Mouse (Mus musculus) MEL (cell line): ENCODE results near the gene Arid3b.

Experiments used
- CTCF ChIP-seq, 3 experiments: IDR thresholded peaks in 2 of 3; conservative IDR thresholded peaks in 1 of 3; 2 replicates each; pipeline ENCODE4 v1.5.1; 2011 to 2012; ENCODE audit warnings: low read length in 3 of 3, low read depth in 2 of 3, mild to moderate bottlenecking in 2 of 3, improper control_type of control experiment in 1 of 3, inconsistent platforms in 1 of 3, mixed read lengths in 1 of 3, moderate library complexity in 1 of 3; ENCODE audit not compliant: control insufficient read depth in 1 of 3, insufficient read depth in 1 of 3, poor library complexity in 1 of 3, severe bottlenecking in 1 of 3
- EP300 ChIP-seq, 2 experiments: IDR thresholded peaks; 2 replicates each; pipeline ENCODE4 v1.6.1; 2011; ENCODE audit warnings: improper control_type of control experiment in 2 of 2, low read length in 2 of 2, low read depth in 1 of 2, mild to moderate bottlenecking in 1 of 2
- JUND ChIP-seq: IDR thresholded peaks from 2 replicates; pipeline ENCODE4 v1.6.1; 2011; ENCODE audit warnings: low read depth, mild to moderate bottlenecking, improper control_type of control experiment, low read length
- MAX ChIP-seq: IDR thresholded peaks from 2 replicates; pipeline ENCODE4 v1.6.1; 2011; ENCODE audit warnings: low read length, improper control_type of control experiment
- MEF2A ChIP-seq: IDR thresholded peaks from 2 replicates; pipeline ENCODE4 v1.6.1; 2014; ENCODE audit warnings: low read depth, mild to moderate bottlenecking, inconsistent platforms, low read length, improper control_type of control experiment; ENCODE audit not compliant: poor library complexity, insufficient replicate concordance, severe bottlenecking; ENCODE audit errors: extremely low read depth
- POLR2A ChIP-seq, 2 experiments: IDR thresholded peaks; 2 replicates each; pipeline ENCODE4 v1.6.1; 2011 to 2012; ENCODE audit warnings: low read length in 2 of 2, mild to moderate bottlenecking in 2 of 2, control low read depth in 1 of 2, improper control_type of control experiment in 1 of 2, low read depth in 1 of 2, moderate library complexity in 1 of 2; ENCODE audit not compliant: control insufficient read depth in 1 of 2, insufficient read depth in 1 of 2, poor library complexity in 1 of 2
- POLR2AphosphoS2 ChIP-seq: IDR thresholded peaks from 2 replicates; pipeline ENCODE4 v1.6.1; 2011; ENCODE audit warnings: low read length, improper control_type of control experiment
- RAD21 ChIP-seq: IDR thresholded peaks from 2 replicates; pipeline ENCODE4 v1.6.1; 2011; ENCODE audit warnings: mild to moderate bottlenecking, low read depth, low read length, improper control_type of control experiment
- TAL1 ChIP-seq: IDR thresholded peaks from 2 replicates; pipeline ENCODE4 v1.6.1; 2012; ENCODE audit warnings: mild to moderate bottlenecking, inconsistent platforms, low read length, moderate library complexity, mixed read lengths
- TBP ChIP-seq: IDR thresholded peaks from 2 replicates; pipeline ENCODE4 v1.8.0; 2011; ENCODE audit warnings: low read depth, low read length, improper control_type of control experiment
- UBTF ChIP-seq: IDR thresholded peaks from 2 replicates; pipeline ENCODE4 v1.6.1; 2012; ENCODE audit warnings: low read depth, mild to moderate bottlenecking, inconsistent platforms, low read length, improper control_type of control experiment, moderate library complexity, borderline replicate concordance; ENCODE audit not compliant: insufficient read depth
- ZKSCAN1 ChIP-seq: IDR thresholded peaks from 2 replicates; pipeline ENCODE4 v1.6.1; 2012; ENCODE audit warnings: low read depth, mild to moderate bottlenecking, inconsistent platforms, low read length, improper control_type of control experiment, moderate library complexity

DNA sequence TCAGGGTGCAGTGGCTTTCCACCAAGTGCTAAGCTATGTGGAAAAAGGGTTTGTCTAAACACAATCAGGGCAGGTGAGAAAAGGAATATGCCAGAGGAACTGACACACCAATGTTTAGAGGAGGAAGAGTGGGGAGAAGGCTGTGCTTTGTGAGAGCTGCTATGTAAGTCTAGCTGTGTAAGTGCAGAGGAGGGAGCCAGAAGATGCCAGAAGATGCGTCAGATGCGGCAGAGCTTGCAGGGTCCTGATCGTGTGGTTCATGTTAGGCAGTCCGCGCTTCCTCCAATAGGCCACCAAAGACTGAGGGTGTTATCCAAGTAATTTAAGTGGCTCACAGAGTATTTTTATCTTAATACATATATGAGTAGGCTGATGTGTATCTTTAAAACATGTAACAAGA is 31.3 kb upstream of the Arid3b start:
- TF ChIP-seq TAL1: no peak
- no peak for TF ChIP-seq TBP
- TF ChIP-seq CTCF (IDR thresholded peaks at IDR 0.05 in 2 of 3, conservative IDR thresholded peaks at IDR 0.05 in 1 of 3; ENCODE audit: control insufficient read depth in 1 of 3, insufficient read depth in 1 of 3, low read depth in 2 of 3, low read length in 3 of 3, poor library complexity in 1 of 3, severe bottlenecking in 1 of 3): no peak
- TF ChIP-seq POLR2A (IDR thresholded peaks at IDR 0.05; ENCODE audit: control insufficient read depth in 1 of 2, insufficient read depth in 1 of 2, low read depth in 1 of 2, low read length in 2 of 2, poor library complexity in 1 of 2): no peak
- no peak for TF ChIP-seq POLR2AphosphoS2
- TF ChIP-seq MAX: no peak
- TF ChIP-seq MEF2A: no peak
- no peak for TF ChIP-seq ZKSCAN1
- no peak for TF ChIP-seq JUND
- no peak for TF ChIP-seq EP300 (IDR thresholded peaks at IDR 0.05; ENCODE audit: low read depth in 1 of 2, low read length in 2 of 2)
- no peak for TF ChIP-seq RAD21
- no peak for TF ChIP-seq UBTF
